Mouse (Mus musculus) midbrain, embryonic 11.5 days (tissue): ENCODE results near the gene Ctnnd2. TPM values are rescaled to one million over a fixed set of nuclear protein-coding genes. Genes with fewer than 3 reads are reported as not detected.

Experiments used
- ATAC-seq: fragments of 200-750 bp; cut with Nextera tagmentation; 2 replicates; pipeline ENCODE4 v1.8.0; 2017; ENCODE audit warnings: moderate TSS enrichment, moderate library complexity; ENCODE audit not compliant: low FRiP score
- DNase-seq: peaks from one replicate; pipeline ENCODE4 v3.0.0; 2015; ENCODE audit warnings: low spot score; ENCODE audit errors: missing footprints
- H3K27ac ChIP-seq: fragments of 300-500 bp; sonication (generic); 2 replicates; pipeline ENCODE4 v1.5.1; 2014; ENCODE audit warnings: low read depth, low read length
- H3K27me3 ChIP-seq: fragments of 300-500 bp; sonication (generic); 2 replicates; pipeline ENCODE4 v1.6.1; 2014; ENCODE audit warnings: mild to moderate bottlenecking, low read length, moderate library complexity, mixed read lengths; ENCODE audit not compliant: control insufficient read depth, insufficient read depth
- H3K36me3 ChIP-seq: fragments of 300-500 bp; sonication (generic); 2 replicates; pipeline ENCODE4 v1.6.1; 2014; ENCODE audit warnings: mild to moderate bottlenecking, low read length, moderate library complexity, mixed read lengths; ENCODE audit not compliant: control insufficient read depth, insufficient read depth
- H3K4me1 ChIP-seq: fragments of 300-500 bp; sonication (generic); 2 replicates; pipeline ENCODE4 v1.6.1; 2014; ENCODE audit warnings: low read length; ENCODE audit not compliant: control insufficient read depth, insufficient read depth
- H3K4me2 ChIP-seq: fragments of 300-500 bp; sonication (generic); 2 replicates; pipeline ENCODE4 v1.6.1; 2014; ENCODE audit warnings: mild to moderate bottlenecking, moderate library complexity
- H3K4me3 ChIP-seq: fragments of 300-500 bp; sonication (generic); 2 replicates; pipeline ENCODE4 v1.5.1; 2014; ENCODE audit warnings: low read depth, low read length
- H3K9ac ChIP-seq: fragments of 300-500 bp; sonication (generic); 2 replicates; pipeline ENCODE4 v1.6.1; 2014; ENCODE audit warnings: low read length
- H3K9me3 ChIP-seq: fragments of 300-500 bp; sonication (generic); 2 replicates; pipeline ENCODE4 v1.6.1; 2016; ENCODE audit warnings: low read length; ENCODE audit not compliant: control insufficient read depth
- WGBS: fragments of 180-500 bp; shearing (Covaris S2); extraction: QIAGEN DNeasy Blood & Tissue Kit; methylation state at CpG from one replicate; pipeline ENCODE4 v1.1.7; 2014; 5-methylcytosine and 5-hydroxymethylcytosine counted together
- polyA plus RNA-seq: library from polyadenylated mRNA; unstranded; fragments of >200 nt; fragmentation: Nextera tagmentation; extraction: Ambion mirVana; gene quantifications from 2 replicates; pipeline ENCODE4 v1.2.1, GENCODE M21; 2014

Gene Ctnnd2
- polyA plus RNA-seq, 1 experiment from 2014 or later: 19.7 TPM

GRCm38 (mm10) chr15:30345754-30346153 lies 173.4 kb downstream of the Ctnnd2 start:
- Histone ChIP-seq H3K9ac (no peak overlapping the region), H3K4me3 (no peak overlapping the region), H3K4me2 (no peak overlapping the region), H3K4me1 (no peaks in the 10 kb centered on the region), H3K27me3 (no peaks in the 10 kb centered on the region), H3K9me3 (no peaks in the 10 kb centered on the region), H3K27ac (no peak overlapping the region), H3K36me3 (no peaks in the 10 kb centered on the region)
- 94% methylated on average over 5 of the region's 5 CpGs for WGBS
- ATAC-seq (no peak), DNase-seq (no peak)

GRCm38 (mm10) chr15:30364491-30364890 lies 192.1 kb downstream of the Ctnnd2 start:
- 100% methylated on average over 1 of the region's 1 CpGs for WGBS
- DNase-seq: no peak
- H3K9ac ChIP-seq: no peak overlapping the region
- no peaks in the 10 kb centered on the region for H3K9me3 ChIP-seq
- H3K4me2 ChIP-seq: no peak overlapping the region
- H3K27me3 ChIP-seq: no peaks in the 10 kb centered on the region
- H3K4me3 ChIP-seq: no peak overlapping the region
- peaks cover 6% of the 10 kb centered on the region; the same call in 1 of the 2 replicates for H3K4me1 ChIP-seq
- no peak overlapping the region for H3K27ac ChIP-seq
- no peak for ATAC-seq
- H3K36me3 ChIP-seq: no peaks in the 10 kb centered on the region

- no peak for ATAC-seq
- no peak overlapping the region for H3K4me3 ChIP-seq
- H3K4me1 ChIP-seq: peaks cover 4% of the 10 kb centered on the region; the same call in 1 of the 2 replicates
- DNase-seq: peak; percentile 82
- H3K36me3 ChIP-seq: no peaks in the 10 kb centered on the region
- H3K9me3 ChIP-seq: no peaks in the 10 kb centered on the region
- 68% methylated on average over 7 of the region's 7 CpGs for WGBS
- H3K27me3 ChIP-seq: no peaks in the 10 kb centered on the region
- H3K9ac ChIP-seq: no peak overlapping the region
- H3K27ac ChIP-seq: no peak overlapping the region
- H3K4me2 ChIP-seq: no peak overlapping the region
Observed at GRCm38 (mm10) chr15:30369997-30370396, 197.6 kb downstream of the Ctnnd2 start.

- ATAC-seq (no peak), DNase-seq (peak; percentile 62)
- H3K9ac ChIP-seq: no peak overlapping the region
- H3K4me3 ChIP-seq: no peak overlapping the region
- no peaks in the 10 kb centered on the region for H3K27me3 ChIP-seq
- 82% methylated on average over 2 of the region's 2 CpGs for WGBS
- no peak overlapping the region for H3K4me2 ChIP-seq
- H3K36me3 ChIP-seq: no peaks in the 10 kb centered on the region
- peaks cover 4% of the 10 kb centered on the region; the same call in 1 of the 2 replicates for H3K4me1 ChIP-seq
- H3K27ac ChIP-seq: no peak overlapping the region
- H3K9me3 ChIP-seq: no peaks in the 10 kb centered on the region
Observed at GRCm38 (mm10) chr15:30371151-30371550, 198.8 kb downstream of the Ctnnd2 start.

- 83% methylated on average over 6 of the region's 6 CpGs for WGBS
- peaks cover 4% of the 10 kb centered on the region; the same call in 1 of the 2 replicates for H3K4me1 ChIP-seq
- H3K9ac ChIP-seq: no peak overlapping the region
- H3K4me2 ChIP-seq: no peak overlapping the region
- DNase-seq (peak; percentile 81), ATAC-seq (no peak)
- H3K27ac ChIP-seq: no peak overlapping the region
- H3K9me3 ChIP-seq: no peaks in the 10 kb centered on the region
- no peaks in the 10 kb centered on the region for H3K27me3 ChIP-seq
- no peak overlapping the region for H3K4me3 ChIP-seq
- H3K36me3 ChIP-seq: no peaks in the 10 kb centered on the region
Observed at GRCm38 (mm10) chr15:30373654-30374215, 201.3 kb downstream of the Ctnnd2 start.

GRCm38 (mm10) chr15:30374907-30375306 lies 202.5 kb downstream of the Ctnnd2 start:
- Histone ChIP-seq H3K4me2 (no peak overlapping the region), H3K27me3 (no peaks in the 10 kb centered on the region), H3K27ac (no peak overlapping the region), H3K4me3 (no peak overlapping the region), H3K9me3 (no peaks in the 10 kb centered on the region), H3K36me3 (no peaks in the 10 kb centered on the region), H3K4me1 (peaks cover 4% of the 10 kb centered on the region; the same call in 1 of the 2 replicates), H3K9ac (no peak overlapping the region)
- WGBS: 87% methylated on average over 5 of the region's 5 CpGs
- peak; percentile 58; the same call in 1 of the 2 replicates for ATAC-seq
- DNase-seq: peak; percentile 68

GRCm38 (mm10) chr15:30383075-30383842 lies 210.9 kb downstream of the Ctnnd2 start:
- Histone ChIP-seq H3K4me2 (no peak overlapping the region), H3K36me3 (no peaks in the 10 kb centered on the region), H3K9ac (no peak overlapping the region), H3K9me3 (no peaks in the 10 kb centered on the region), H3K27me3 (no peaks in the 10 kb centered on the region), H3K4me3 (no peak overlapping the region), H3K4me1 (peaks cover 11% of the 10 kb centered on the region), H3K27ac (no peak overlapping the region)
- DNase-seq (no peak), ATAC-seq (peak; percentile 58; the same call in 1 of the 2 replicates)
- WGBS: 17% methylated on average over 9 of the region's 9 CpGs

- Histone ChIP-seq H3K4me1 (peaks cover 11% of the 10 kb centered on the region), H3K9ac (no peak overlapping the region), H3K4me2 (no peak overlapping the region), H3K4me3 (no peak overlapping the region), H3K27ac (no peak overlapping the region), H3K36me3 (no peaks in the 10 kb centered on the region), H3K27me3 (no peaks in the 10 kb centered on the region), H3K9me3 (no peaks in the 10 kb centered on the region)
- ATAC-seq: no peak
- DNase-seq: no peak
- 88% methylated on average over 5 of the region's 5 CpGs for WGBS
Observed at GRCm38 (mm10) chr15:30384386-30384785, 212.0 kb downstream of the Ctnnd2 start.

- Histone ChIP-seq H3K4me1 (peaks cover 11% of the 10 kb centered on the region), H3K27me3 (no peaks in the 10 kb centered on the region), H3K9ac (no peak overlapping the region), H3K4me2 (no peak overlapping the region), H3K36me3 (no peaks in the 10 kb centered on the region), H3K27ac (no peak overlapping the region), H3K4me3 (no peak overlapping the region), H3K9me3 (no peaks in the 10 kb centered on the region)
- DNase-seq (peak; percentile 53), ATAC-seq (no peak)
Observed at GRCm38 (mm10) chr15:30386489-30386888, 214.1 kb downstream of the Ctnnd2 start.
